Mouse (Mus musculus): Measurements from ENCODE around the gene Adamtsl3.
"Not testable (repeated sequence)": the region's sequence is repeated elsewhere in the genome, so short reads cannot be mapped to it uniquely, and the experiment has no call there.

Gene Adamtsl3

GRCm38 (mm10) chr7:82420329-82421052, 85.0 kb downstream of the Adamtsl3 start:
- intact Hi-C loops (cut with DNase I): not testable (repeated sequence)

GRCm38 (mm10) chr7:82422561-82422960, 87.1 kb downstream of the Adamtsl3 start:
- intact Hi-C loops (cut with DNase I): no loop called here

- intact Hi-C loops (cut with DNase I): no loop called here
These were observed 88.1 kb downstream of the Adamtsl3 start for GRCm38 (mm10) chr7:82423602-82424001.

GRCm38 (mm10) chr7:82424281-82424680, 88.8 kb downstream of the Adamtsl3 start:
- intact Hi-C loops (cut with DNase I): no loop called here

- intact Hi-C loops (cut with DNase I): no loop called here
These were observed 89.9 kb downstream of the Adamtsl3 start for GRCm38 (mm10) chr7:82425374-82425773.

GRCm38 (mm10) chr7:82429447-82429846, 94.0 kb downstream of the Adamtsl3 start:
- intact Hi-C loops (cut with DNase I): no loop called here

- intact Hi-C loops (cut with DNase I): no loop called here
These were observed 96.1 kb downstream of the Adamtsl3 start for GRCm38 (mm10) chr7:82431572-82431971.

- intact Hi-C loops (cut with DNase I): no loop called here
These were observed 97.7 kb downstream of the Adamtsl3 start for GRCm38 (mm10) chr7:82433226-82433625.

GRCm38 (mm10) chr7:82458376-82458775, 122.9 kb downstream of the Adamtsl3 start:
- intact Hi-C loops (cut with DNase I): no loop called here

GRCm38 (mm10) chr7:82462921-82463523, 127.5 kb downstream of the Adamtsl3 start:
- intact Hi-C loops (cut with DNase I): no loop called here

GRCm38 (mm10) chr7:82464364-82464763, 128.9 kb downstream of the Adamtsl3 start:
- intact Hi-C loops (cut with DNase I): no loop called here

- intact Hi-C loops (cut with DNase I): no loop called here
These were observed 129.9 kb downstream of the Adamtsl3 start for GRCm38 (mm10) chr7:82465437-82465836.

GRCm38 (mm10) chr7:82476441-82477221, 141.1 kb downstream of the Adamtsl3 start:
- intact Hi-C loops (cut with DNase I): no loop called here

- intact Hi-C loops (cut with DNase I): no loop called here
These were observed 143.0 kb downstream of the Adamtsl3 start for GRCm38 (mm10) chr7:82478461-82478860.

- intact Hi-C loops (cut with DNase I): no loop called here
These were observed 143.6 kb downstream of the Adamtsl3 start for GRCm38 (mm10) chr7:82478861-82479755.

- intact Hi-C loops (cut with DNase I): no loop called here
These were observed 147.9 kb downstream of the Adamtsl3 start for GRCm38 (mm10) chr7:82483426-82483825.

GRCm38 (mm10) chr7:82484834-82485233, 149.3 kb downstream of the Adamtsl3 start:
- intact Hi-C loops (cut with DNase I): no loop called here

- intact Hi-C loops (cut with DNase I): no loop called here
These were observed 150.0 kb downstream of the Adamtsl3 start for GRCm38 (mm10) chr7:82485344-82485954.

GRCm38 (mm10) chr7:82491018-82491417, 155.5 kb downstream of the Adamtsl3 start:
- intact Hi-C loops (cut with DNase I): no loop called here

- intact Hi-C loops (cut with DNase I): no loop called here
These were observed 157.4 kb downstream of the Adamtsl3 start for GRCm38 (mm10) chr7:82492881-82493280.

- intact Hi-C loops (cut with DNase I): no loop called here
These were observed 158.7 kb downstream of the Adamtsl3 start for GRCm38 (mm10) chr7:82494220-82494619.
